9 mouse cellular contexts compared by ENCODE assay signal in the genomic region with DNA sequence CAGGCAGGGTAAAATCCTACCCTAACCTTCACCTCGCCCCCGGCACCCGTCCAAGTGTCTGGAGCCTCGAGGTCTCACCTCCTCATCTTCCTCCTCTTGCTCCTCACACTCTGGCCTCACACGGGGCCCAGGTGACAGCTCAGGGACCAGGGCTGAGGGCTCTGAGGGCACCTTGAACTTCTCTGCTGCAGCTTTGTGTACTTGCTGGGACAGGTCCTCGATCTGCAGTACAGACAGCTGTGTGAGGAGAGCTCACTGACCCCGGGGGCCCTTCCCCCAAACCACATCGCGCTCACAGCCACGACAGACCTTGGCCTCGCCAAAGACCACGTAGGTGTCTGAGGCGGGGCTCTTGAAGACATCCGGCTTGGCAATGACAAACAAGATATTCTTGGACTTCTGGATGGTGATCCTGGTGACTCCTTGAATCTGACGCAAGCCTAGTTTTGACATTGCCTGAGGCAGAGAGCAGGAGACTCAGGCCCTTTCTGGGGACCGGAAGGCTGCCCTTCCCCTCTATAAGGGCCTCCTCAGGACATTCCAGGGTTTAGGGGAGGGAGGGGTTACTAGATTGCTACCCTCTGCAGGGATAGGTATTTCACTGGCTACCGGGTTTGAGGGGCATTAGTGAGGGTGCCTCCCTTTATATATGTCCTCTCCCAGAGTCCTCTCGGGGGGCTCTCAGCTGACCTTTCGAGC. TPM values are rescaled to one million over a fixed set of nuclear protein-coding genes. Genes with fewer than 3 reads are reported as not detected.
A peak's percentile ranks its signal among the peaks of the same experiment; 100 is the strongest.
DNase-seq lines count a peak whose midpoint lies in the region; ATAC-seq and TF ChIP-seq lines count a peak whose summit lies in the region.
"Had no signal": no experiment of that assay in that cellular context is flagged by ENCODE, and none has a peak within 500 bp of the region (broad histone marks: within the 10 kb centered on the region; RNA-seq: fewer than 3 reads in every experiment).

No protein-coding gene starts in this region.

- DNase-seq in embryo, embryonic 11 days, result peak; percentile 12
- DNase-seq in embryo, embryonic 9.5 days (ENCODE audit: extremely low spot score), result no peak
- peak; percentile 80 for DNase-seq in lung, postnatal 0 days (ENCODE audit: low spot score)
- DNase-seq in lung, adult 2 months, result no peak
- no peak for DNase-seq in hindbrain, postnatal 0 days (ENCODE audit: low spot score)
- no peak for DNase-seq in layer of hippocampus, postnatal 10 days (ENCODE audit: low spot score in 2 of 2)
- DNase-seq in spleen, adult 18-20 months, result no peak
- DNase-seq: heart, adult 2 months had no signal

- TF ChIP-seq EP300 in lung, postnatal 0 days (IDR thresholded peaks at IDR 0.05), result no peak; the same call in 1 of the 2 replicates

- ATAC-seq in lung, postnatal 0 days, result peak; percentile 79
- ATAC-seq in hindbrain, postnatal 0 days, result 0 out of 2 replicates have a peak, but pooled peaks have one; percentile 0
- peak; percentile 3; the same call in 1 of the 2 replicates for ATAC-seq in neural tube, embryonic 14.5 days (ENCODE audit: low read depth)

- H3K27me3 ChIP-seq in lung, postnatal 0 days (replicated peaks; ENCODE audit: insufficient read depth, low read length), result no peaks in the 10 kb centered on the region
- no peaks in the 10 kb centered on the region for H3K27me3 ChIP-seq in hindbrain, postnatal 0 days (ENCODE audit: insufficient read depth, low read length)
- no peaks in the 10 kb centered on the region for H3K27me3 ChIP-seq in neural tube, embryonic 14.5 days (ENCODE audit: control insufficient read depth, insufficient read depth, low read length)

- WGBS in lung, postnatal 0 days, result 39% methylated on average over 19 of the region's 19 CpGs
- 46% methylated on average over 19 of the region's 19 CpGs for WGBS in lung, adult 2 months
- 57% methylated on average over 19 of the region's 19 CpGs for WGBS in hindbrain, postnatal 0 days
- WGBS in neural tube, embryonic 14.5 days, result 61% methylated on average over 19 of the region's 19 CpGs

- H3K9ac ChIP-seq in lung, postnatal 0 days (replicated peaks; ENCODE audit: low read depth), result no peak overlapping the region
- peak overlapping the region; percentile 33; the same call in 1 of the 2 replicates for H3K9ac ChIP-seq in hindbrain, postnatal 0 days (replicated peaks; ENCODE audit: low read length)
- H3K9ac ChIP-seq in neural tube, embryonic 14.5 days (replicated peaks; ENCODE audit: low read depth, low read length), result peak overlapping the region; percentile 52

- peaks cover 3% of the 10 kb centered on the region; the same call in 1 of the 2 replicates for H3K4me1 ChIP-seq in lung, postnatal 0 days (ENCODE audit: insufficient read depth, low read depth, low read length)
- no peaks in the 10 kb centered on the region for H3K4me1 ChIP-seq in lung, adult 2 months (ENCODE audit: control insufficient read depth, insufficient read depth, low read length)
- peaks cover 15% of the 10 kb centered on the region for H3K4me1 ChIP-seq in hindbrain, postnatal 0 days (ENCODE audit: insufficient read depth, low read length)
- peaks cover 38% of the 10 kb centered on the region for H3K4me1 ChIP-seq in neural tube, embryonic 14.5 days (ENCODE audit: control insufficient read depth, insufficient read depth, low read length)

- TF ChIP-seq POLR2A in lung, adult 2 months (IDR thresholded peaks at IDR 0.05; ENCODE audit: borderline replicate concordance, extremely low read depth, low read depth, low read length), result no peak

- H3K4me2 ChIP-seq in lung, postnatal 0 days (replicated peaks; ENCODE audit: low read depth, low read length), result 0 out of 2 replicates have a peak overlapping the region, but pooled peaks have one; percentile 6
- H3K4me2 ChIP-seq in hindbrain, postnatal 0 days (ENCODE audit: low read depth, low read length), result peak overlapping the region; percentile 36; the same call in 1 of the 2 replicates
- peak overlapping the region; percentile 50 for H3K4me2 ChIP-seq in neural tube, embryonic 14.5 days (ENCODE audit: low read depth, low read length)

- peaks cover 32% of the 10 kb centered on the region for H3K36me3 ChIP-seq in lung, postnatal 0 days (ENCODE audit: insufficient read depth, low read length)
- peaks cover 26% of the 10 kb centered on the region; the same call in 1 of the 2 replicates for H3K36me3 ChIP-seq in hindbrain, postnatal 0 days (ENCODE audit: insufficient read depth, low read length)
- peaks cover 39% of the 10 kb centered on the region for H3K36me3 ChIP-seq in neural tube, embryonic 14.5 days (ENCODE audit: control insufficient read depth, insufficient read depth, low read length)

- H3K27ac ChIP-seq in lung, postnatal 0 days (ENCODE audit: low read length), result peak overlapping the region; percentile 59; the same call in 1 of the 2 replicates
- H3K27ac ChIP-seq in hindbrain, postnatal 0 days, result peak overlapping the region; percentile 66
- H3K27ac ChIP-seq in neural tube, embryonic 14.5 days (ENCODE audit: low read depth, low read length), result peak overlapping the region; percentile 78
- H3K27ac ChIP-seq: heart, adult 2 months had no signal

- no peaks in the 10 kb centered on the region for H3K9me3 ChIP-seq in lung, postnatal 0 days (ENCODE audit: low read length)
- H3K9me3 ChIP-seq in hindbrain, postnatal 0 days (ENCODE audit: low read length), result no peaks in the 10 kb centered on the region
- H3K9me3 ChIP-seq in neural tube, embryonic 14.5 days (ENCODE audit: control insufficient read depth, low read length), result no peaks in the 10 kb centered on the region

- H3K4me3 ChIP-seq in lung, postnatal 0 days (ENCODE audit: low read depth, low read length), result no peak overlapping the region
- H3K4me3 ChIP-seq in lung, adult 2 months (replicated peaks; ENCODE audit: extremely low read depth, low read depth, low read length), result no peak overlapping the region
- H3K4me3 ChIP-seq in hindbrain, postnatal 0 days (ENCODE audit: low read length), result no peak overlapping the region
- H3K4me3 ChIP-seq in neural tube, embryonic 14.5 days (ENCODE audit: low read depth, low read length), result 0 out of 2 replicates have a peak overlapping the region, but pooled peaks have one; percentile 18
- H3K4me3 ChIP-seq: heart, adult 2 months had no signal

- TF ChIP-seq CTCF in lung, postnatal 0 days (IDR thresholded peaks at IDR 0.05), result no peak
- TF ChIP-seq CTCF in lung, adult 2 months (IDR thresholded peaks at IDR 0.05; ENCODE audit: insufficient read depth, low read length), result no peak
- no peak for TF ChIP-seq CTCF in hindbrain, postnatal 0 days (IDR thresholded peaks at IDR 0.05; ENCODE audit: low read depth)

RNA-seq across cellular contexts. Expression of gene Nacad, which starts 7.5 kb away (rescaled TPM):
- polyA plus RNA-seq in lung, postnatal 0 days (2015; fragmentation: Nextera tagmentation; extraction: Ambion mirVana), result 1.8 and 3.2 TPM in 2 replicates
- polyA plus RNA-seq in lung, adult 2 months (2012; rRNA removed), result 2.8 and 4.4 TPM in 2 replicates
- 84.0 and 84.9 TPM in 2 replicates for total RNA-seq in hindbrain, postnatal 0 days (2014; rRNA removed)
- 54.7 and 56.7 TPM in 2 replicates for polyA plus RNA-seq in hindbrain, postnatal 0 days (2015; fragmentation: Nextera tagmentation; extraction: Ambion mirVana)
- polyA plus RNA-seq in neural tube, embryonic 14.5 days (2014; fragmentation: Nextera tagmentation; extraction: Ambion mirVana), result 77.6 and 96.8 TPM in 2 replicates
- total RNA-seq in layer of hippocampus, postnatal 10 days (2021), result 10 to 100 TPM; 68.6 to 75.4 TPM

RNA-seq across cellular contexts. Expression of gene Tbrg4, which starts 27.5 kb away (rescaled TPM):
- 10.8 and 10.9 TPM in 2 replicates for polyA plus RNA-seq in lung, postnatal 0 days (2015; fragmentation: Nextera tagmentation; extraction: Ambion mirVana)
- polyA plus RNA-seq in lung, adult 2 months (2012; rRNA removed), result 51.6 and 53.3 TPM in 2 replicates
- total RNA-seq in hindbrain, postnatal 0 days (2014; rRNA removed), result 44.0 and 53.5 TPM in 2 replicates
- 31.3 and 34.7 TPM in 2 replicates for polyA plus RNA-seq in hindbrain, postnatal 0 days (2015; fragmentation: Nextera tagmentation; extraction: Ambion mirVana)
- polyA plus RNA-seq in neural tube, embryonic 14.5 days (2014; fragmentation: Nextera tagmentation; extraction: Ambion mirVana), result 30.6 and 33.4 TPM in 2 replicates
- total RNA-seq in layer of hippocampus, postnatal 10 days (2021), result 10 to 100 TPM; 52.8 to 53.3 TPM

RNA-seq across cellular contexts. Expression of gene Wap, which starts 40.1 kb away (rescaled TPM):
- polyA plus RNA-seq in lung, postnatal 0 days (2015; fragmentation: Nextera tagmentation; extraction: Ambion mirVana), result 27.6 TPM in 1 of 2 replicates, not detected in the other
- not detected in 2 replicates for polyA plus RNA-seq in lung, adult 2 months (2012; rRNA removed)
- not detected in 2 replicates for total RNA-seq in hindbrain, postnatal 0 days (2014; rRNA removed)
- not detected in 2 replicates for polyA plus RNA-seq in hindbrain, postnatal 0 days (2015; fragmentation: Nextera tagmentation; extraction: Ambion mirVana)
- not detected in 2 replicates for polyA plus RNA-seq in neural tube, embryonic 14.5 days (2014; fragmentation: Nextera tagmentation; extraction: Ambion mirVana)
- not detected for total RNA-seq in layer of hippocampus, postnatal 10 days (2021)
- total RNA-seq: heart, adult 2 months had no signal
- polyA plus RNA-seq: heart, adult 2 months had no signal

RNA-seq across cellular contexts. Expression of gene Ccm2, which starts 51.7 kb away (rescaled TPM):
- polyA plus RNA-seq in lung, postnatal 0 days (2015; fragmentation: Nextera tagmentation; extraction: Ambion mirVana), result 58.7 and 62.4 TPM in 2 replicates
- 77.3 and 100 TPM in 2 replicates for polyA plus RNA-seq in lung, adult 2 months (2012; rRNA removed)
- total RNA-seq in hindbrain, postnatal 0 days (2014; rRNA removed), result 62.8 and 77.5 TPM in 2 replicates
- 74.1 and 80.2 TPM in 2 replicates for polyA plus RNA-seq in hindbrain, postnatal 0 days (2015; fragmentation: Nextera tagmentation; extraction: Ambion mirVana)
- polyA plus RNA-seq in neural tube, embryonic 14.5 days (2014; fragmentation: Nextera tagmentation; extraction: Ambion mirVana), result 87.6 and 88.0 TPM in 2 replicates
- total RNA-seq in layer of hippocampus, postnatal 10 days (2021), result 10 to 100 TPM; 52.4 to 57.9 TPM

RNA-seq across cellular contexts. Expression of gene Ramp3, which starts 60.0 kb away (rescaled TPM):
- polyA plus RNA-seq in lung, postnatal 0 days (2015; fragmentation: Nextera tagmentation; extraction: Ambion mirVana), result 9.6 and 22.1 TPM in 2 replicates
- polyA plus RNA-seq in lung, adult 2 months (2012; rRNA removed), result 8.3 and 8.7 TPM in 2 replicates
- 27.7 and 29.3 TPM in 2 replicates for total RNA-seq in hindbrain, postnatal 0 days (2014; rRNA removed)
- polyA plus RNA-seq in hindbrain, postnatal 0 days (2015; fragmentation: Nextera tagmentation; extraction: Ambion mirVana), result 23.9 and 24.2 TPM in 2 replicates
- polyA plus RNA-seq in neural tube, embryonic 14.5 days (2014; fragmentation: Nextera tagmentation; extraction: Ambion mirVana), result 26.3 and 26.6 TPM in 2 replicates
- 1 to 10 TPM; 5.4 to 6.8 TPM for total RNA-seq in layer of hippocampus, postnatal 10 days (2021)

Comparison
In these comparisons a context has a peak if more than half of its experiments do, and no peak if none do; other contexts are left out.
1. DNase-seq: peak in embryo, embryonic 11 days (single experiment) and lung, postnatal 0 days (single experiment); none in embryo, embryonic 9.5 days (single experiment), lung, adult 2 months (single experiment), hindbrain, postnatal 0 days (single experiment), layer of hippocampus, postnatal 10 days (0 of 2) and spleen, adult 18-20 months (0 of 2).
2. ATAC-seq: peak in every context shown above with its lines; median percentile 79 in lung, postnatal 0 days; 3 in neural tube, embryonic 14.5 days; 0 in hindbrain, postnatal 0 days.
3. RNA of gene Nacad, which starts 7.5 kb away (polyA plus RNA-seq): 77.6 to 96.8 TPM in neural tube, embryonic 14.5 days and 54.7 to 56.7 TPM in hindbrain, postnatal 0 days; 1.8 to 3.2 TPM in lung, postnatal 0 days and 2.8 to 4.4 TPM in lung, adult 2 months; every median in the first group is over 10 times any median in the second.
4. Peak in every context shown above with its lines, with median percentiles within 50 percentile points of each other: H3K27ac ChIP-seq and H3K4me2 ChIP-seq.